Mouse (Mus musculus) kidney, adult 11 months (tissue): Measurements from ENCODE around the gene Srl.
A peak's percentile ranks its signal among the peaks of the same experiment; 100 is the strongest.

Experiments
- DNase-seq: peaks from one replicate; pipeline ENCODE4 v3.0.0; 2022

The Srl gene

DNA sequence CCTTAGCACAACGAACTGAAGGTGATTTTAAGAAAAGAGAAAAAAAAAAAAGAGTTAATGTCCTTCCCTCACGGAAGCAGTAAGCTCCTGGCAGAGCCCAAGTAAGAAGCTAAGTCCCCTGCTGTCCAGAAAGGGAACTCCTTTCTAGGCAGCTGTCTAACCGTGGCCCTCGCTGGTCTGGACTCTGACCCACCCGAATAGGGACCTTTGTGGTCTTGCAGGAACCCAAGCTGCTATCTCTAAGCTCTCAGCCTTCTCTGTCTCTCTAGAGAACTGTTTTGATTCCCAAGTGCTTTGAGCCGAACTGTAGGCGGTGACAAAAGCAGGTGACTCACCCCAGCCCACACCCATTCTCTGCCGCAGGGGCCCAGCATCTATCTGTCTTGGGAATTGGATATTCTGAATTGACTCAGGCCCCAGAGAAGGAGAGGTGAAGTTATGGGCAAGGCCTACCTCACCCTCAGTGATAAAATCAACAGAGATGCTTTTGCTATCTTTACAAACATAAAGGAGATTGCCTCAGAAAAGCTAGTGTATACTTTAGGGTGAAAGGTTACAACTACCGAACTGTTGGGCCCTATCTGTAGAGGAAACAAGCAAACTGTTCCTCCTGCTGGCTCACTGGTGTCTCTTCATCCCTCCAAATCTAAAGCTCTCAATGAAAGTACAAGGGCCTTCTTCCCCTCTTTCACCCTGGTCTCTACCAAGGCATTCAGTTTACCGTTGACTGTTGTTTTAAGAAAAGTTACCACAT, 71.8 kb downstream of the Srl start:
- peak; percentile 39 for DNase-seq

DNA sequence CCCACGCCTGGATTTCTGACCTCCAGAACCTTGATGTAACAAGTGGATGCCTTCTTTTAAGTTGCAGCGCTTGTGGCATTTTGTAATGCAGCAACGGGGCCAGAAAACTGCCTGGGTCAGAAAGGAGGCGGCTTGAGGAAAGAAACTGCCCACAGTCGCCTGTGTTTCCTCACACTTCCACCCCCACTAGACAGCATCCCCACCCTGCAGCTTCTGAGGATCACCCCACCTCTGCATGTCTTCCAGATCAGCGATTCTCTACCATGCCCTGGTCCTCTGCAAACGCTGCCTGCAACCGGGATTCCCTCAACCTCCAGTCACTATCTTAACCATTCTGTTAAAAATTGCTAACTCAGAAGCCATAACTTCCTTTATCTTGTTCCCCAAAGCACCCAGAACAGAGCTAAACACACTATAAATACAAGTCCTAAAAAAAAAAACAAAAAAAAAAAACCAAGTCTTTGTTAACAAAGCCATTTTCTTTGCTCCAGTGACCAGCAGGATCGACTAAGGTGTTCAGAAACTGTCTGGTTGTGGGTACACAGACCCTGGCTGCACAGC, 77.0 kb downstream of the Srl start:
- no peak for DNase-seq

DNA sequence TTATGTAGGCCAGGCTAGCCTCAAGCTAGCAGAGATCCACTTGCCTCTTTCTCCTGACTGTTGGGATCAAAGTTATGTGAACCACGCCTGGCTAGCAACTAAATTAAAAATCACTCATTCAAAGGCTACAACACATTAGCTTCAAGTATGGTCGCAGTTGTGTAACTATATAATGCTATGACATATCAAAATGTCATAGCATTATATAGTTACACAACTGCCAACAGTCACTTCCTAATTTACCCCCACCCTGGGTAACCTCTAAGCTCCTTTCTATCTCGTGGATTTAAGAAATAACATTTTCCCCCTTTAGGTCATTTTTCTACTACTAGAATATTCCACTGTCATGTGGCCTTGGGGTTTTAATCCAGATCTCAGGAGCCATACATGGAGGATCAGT, 83.7 kb downstream of the Srl start:
- no peak for DNase-seq

DNA sequence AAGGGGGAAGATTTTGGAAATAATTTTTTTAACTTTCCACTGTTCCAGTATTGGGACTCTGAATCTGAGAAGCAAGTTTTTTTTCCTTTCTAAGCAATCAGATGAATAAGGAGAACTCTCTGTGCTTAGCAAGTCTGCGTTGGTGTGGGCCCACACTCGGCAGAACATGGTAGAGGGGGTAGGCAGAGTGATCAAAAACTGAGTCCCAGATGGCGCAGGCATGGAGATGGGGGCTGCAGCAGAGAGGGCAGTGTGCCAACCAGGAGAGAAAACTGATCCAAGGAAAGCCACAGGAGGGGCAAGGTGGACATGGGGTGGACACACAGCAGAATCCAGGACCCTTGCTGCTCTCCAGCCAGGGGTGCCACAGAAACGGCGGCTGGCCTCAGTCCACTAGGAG, 85.2 kb downstream of the Srl start:
- DNase-seq: no peak

DNA sequence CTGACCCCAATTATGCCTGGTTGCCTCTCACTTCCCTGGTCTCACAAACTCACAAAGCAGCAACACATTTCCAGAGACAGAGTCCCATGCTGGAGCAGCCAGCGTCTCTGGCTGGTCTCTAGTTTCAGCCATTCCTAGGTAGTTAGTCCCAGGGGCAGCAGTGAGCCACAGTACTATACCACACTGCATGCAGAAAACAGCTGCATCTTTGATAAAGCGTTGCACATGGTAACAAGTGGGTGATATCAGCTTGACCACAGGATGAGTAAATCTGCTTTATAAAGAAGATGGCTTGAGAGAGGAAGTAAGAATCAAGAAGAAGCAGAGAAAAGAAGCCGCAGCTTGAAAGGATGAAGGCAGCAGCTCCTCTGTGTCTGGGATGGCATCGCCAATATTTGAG, 85.9 kb downstream of the Srl start:
- no peak for DNase-seq

DNA sequence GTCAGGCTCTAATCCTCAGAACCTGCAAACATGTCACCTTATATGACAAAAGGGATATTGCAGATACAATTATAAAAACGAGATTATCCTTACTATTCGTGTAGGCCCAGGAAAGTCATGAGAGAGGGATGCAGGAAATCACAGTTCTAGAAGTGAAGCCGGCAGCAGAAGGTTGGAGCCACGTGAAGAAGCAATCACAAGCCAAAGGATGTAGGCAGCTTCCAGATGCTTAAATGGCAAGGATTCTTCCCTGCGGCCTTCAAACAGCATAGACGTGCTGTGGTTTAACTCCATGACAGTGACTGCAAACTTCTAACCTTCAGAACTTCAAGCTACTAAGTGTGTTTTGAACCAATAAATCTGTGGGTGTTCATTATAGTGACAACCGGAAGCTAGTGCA, 87.1 kb downstream of the Srl start:
- no peak for DNase-seq

GRCm38 (mm10) chr16:4449418-4449817, 92.2 kb downstream of the Srl start:
- DNase-seq: peak; percentile 11

- peak; percentile 73 for DNase-seq
Measured at GRCm38 (mm10) chr16:4448235-4448634, 93.4 kb downstream of the Srl start.

DNA sequence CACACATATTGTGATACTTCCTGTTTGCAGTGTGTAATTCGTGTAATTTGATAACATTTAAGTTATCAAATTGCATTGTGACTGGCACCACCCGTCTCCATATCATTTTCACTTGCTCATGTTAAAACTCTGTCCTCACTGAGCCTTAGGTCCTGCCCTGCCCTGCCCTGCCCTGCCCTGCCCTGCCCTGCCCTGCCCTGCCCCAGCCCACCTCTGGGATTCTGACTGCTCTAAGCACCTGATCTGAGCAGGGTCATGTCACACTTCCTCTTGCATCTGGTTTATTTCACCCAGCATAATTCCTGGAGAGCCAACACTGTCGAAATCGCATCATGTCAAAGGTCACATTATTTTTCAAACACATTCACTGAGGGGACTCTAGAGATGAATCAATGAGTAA, 95.2 kb downstream of the Srl start:
- DNase-seq: no peak

GRCm38 (mm10) chr16:4444378-4444777, 97.2 kb downstream of the Srl start:
- DNase-seq: no peak

DNA sequence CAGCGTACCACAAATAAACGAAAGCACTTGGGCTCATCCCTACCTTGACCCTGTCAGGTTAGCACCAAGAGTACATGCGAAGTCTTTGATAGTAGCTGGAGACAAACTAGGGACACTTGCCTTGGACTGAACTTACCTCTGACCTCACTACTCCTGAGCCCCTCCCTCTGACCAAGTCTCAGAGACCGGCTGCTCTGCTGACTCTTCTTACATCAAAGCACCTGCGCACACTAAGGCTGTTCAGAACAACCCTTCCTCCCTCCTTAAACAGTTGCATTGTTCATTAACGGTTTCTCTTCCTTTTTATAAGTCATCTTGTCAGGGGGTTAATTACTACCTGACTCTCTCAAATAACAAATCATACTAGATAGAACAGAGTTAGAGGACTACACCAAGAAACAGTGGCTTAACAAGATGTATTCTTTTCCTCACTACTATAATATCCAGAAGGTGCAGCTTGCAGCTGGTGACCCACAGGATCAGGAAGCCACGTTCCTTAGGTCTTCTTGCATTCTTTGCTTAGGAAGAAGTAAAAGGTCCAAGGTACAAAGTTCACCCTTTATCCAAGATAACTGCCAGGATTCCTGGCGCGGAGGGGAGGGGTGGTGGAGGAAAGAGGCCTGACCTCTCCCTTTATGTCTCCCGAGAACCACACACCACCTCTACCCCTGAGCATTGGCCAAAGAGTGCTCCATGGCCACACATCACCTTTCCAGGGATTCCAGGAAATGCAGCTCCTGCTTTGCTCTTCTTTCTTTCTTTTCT, 102.1 kb downstream of the Srl start:
- peak; percentile 80 for DNase-seq

DNA sequence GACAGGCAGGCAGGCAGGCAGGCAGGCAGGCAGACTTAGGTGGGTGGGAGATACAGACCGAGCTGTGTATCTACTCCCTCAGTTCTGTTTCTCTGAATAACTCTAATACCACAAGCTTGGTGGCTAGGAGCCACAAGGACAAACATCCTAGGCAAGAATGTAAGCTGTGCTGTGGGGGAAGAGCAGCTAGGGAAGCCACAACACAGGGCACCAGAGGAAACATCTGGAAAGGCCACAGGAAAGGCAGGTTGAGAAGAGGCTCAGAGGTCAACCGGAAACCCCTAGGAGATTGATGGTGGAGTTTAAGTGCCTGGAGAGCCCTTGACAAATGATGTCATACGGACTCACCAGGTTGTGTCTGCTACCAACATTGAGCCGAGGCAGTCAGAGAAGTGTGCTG, 104.9 kb downstream of the Srl start:
- DNase-seq: no peak

DNA sequence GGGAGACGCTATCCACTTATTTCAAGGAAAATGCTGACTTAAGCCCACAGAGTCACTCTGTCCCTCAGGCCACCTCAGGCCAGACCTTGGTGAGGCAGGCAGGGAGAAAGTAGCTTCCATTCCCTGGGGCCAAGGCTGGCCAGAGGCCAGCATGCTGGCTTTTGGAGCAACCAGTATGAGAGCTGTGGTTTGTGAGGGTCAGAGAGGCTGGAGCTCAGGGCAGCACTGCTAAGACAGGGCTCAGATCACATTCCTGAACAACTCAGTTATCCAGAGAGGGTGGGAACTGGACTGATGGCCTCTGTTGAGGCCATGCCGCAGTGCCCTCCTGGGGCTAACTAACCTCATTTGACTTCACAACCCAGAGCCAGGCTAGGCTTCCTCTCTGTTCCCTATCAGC, 106.2 kb downstream of the Srl start:
- no peak for DNase-seq

DNA sequence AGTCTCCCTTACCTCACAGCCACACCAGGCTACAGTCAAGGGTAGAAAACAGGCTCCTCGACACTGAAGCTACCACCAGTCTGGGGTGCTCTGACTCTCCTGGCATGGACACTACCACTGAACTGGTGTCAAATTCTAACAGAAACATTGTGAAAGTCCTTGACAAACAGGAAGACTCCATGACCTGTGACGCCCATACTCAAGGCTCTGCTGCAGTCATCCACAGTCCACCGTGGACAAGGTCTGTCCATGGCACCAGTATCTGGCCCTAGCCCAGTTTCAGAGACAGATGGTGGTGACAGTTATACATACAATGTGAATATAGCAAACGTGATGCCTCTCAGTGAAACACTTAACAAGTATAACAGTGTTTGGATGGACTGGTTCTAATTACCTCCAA, 109.8 kb downstream of the Srl start:
- no peak for DNase-seq

GRCm38 (mm10) chr16:4431013-4431412, 110.6 kb downstream of the Srl start:
- no peak for DNase-seq

DNA sequence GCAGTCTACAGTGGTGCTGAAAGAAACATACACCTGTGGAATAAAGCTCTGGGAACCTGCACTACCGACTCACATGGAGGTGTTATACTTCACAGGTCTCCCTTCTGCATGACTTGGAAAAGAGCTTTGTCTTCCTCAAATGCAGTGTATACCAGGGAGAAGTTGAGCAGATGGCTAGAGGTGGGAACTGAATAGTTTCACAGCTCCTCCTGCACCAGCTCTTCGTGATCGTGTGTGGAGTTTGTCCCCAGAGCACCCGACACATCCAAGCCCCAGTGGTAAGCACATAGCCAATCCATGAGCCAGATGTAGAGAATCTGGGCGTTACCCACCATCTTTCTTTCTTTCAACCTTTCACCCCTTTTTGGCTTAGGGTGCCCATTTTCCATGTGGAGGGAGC, 111.4 kb downstream of the Srl start:
- DNase-seq: no peak
